9 mouse cellular contexts compared by ENCODE assay signal in the genomic region with DNA sequence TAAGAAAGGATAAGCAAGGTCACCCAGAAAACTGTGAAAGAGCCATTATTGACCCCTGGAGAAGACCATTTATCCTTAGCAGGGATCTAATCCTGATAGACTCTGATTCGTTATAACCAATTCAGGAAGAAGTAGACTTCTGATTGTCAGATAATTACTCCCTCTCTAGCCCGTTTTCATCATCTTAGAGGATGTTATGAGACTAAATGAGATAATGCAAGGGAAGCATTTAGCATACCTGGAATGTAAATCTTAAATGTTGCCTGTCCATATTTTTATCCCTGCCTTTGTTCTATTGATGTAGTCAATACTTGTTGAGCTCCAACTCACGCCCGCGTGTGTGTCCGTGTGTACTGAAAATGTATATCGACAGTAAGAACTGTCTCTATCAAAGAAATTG. TPM values are rescaled to one million over a fixed set of nuclear protein-coding genes. Genes with fewer than 3 reads are reported as not detected.
DNase-seq lines count a peak whose midpoint lies in the region; ATAC-seq and TF ChIP-seq lines count a peak whose summit lies in the region.
"Had no signal": no experiment of that assay in that cellular context is flagged by ENCODE, and none has a peak within 500 bp of the region (broad histone marks: within the 10 kb centered on the region; RNA-seq: fewer than 3 reads in every experiment).

No protein-coding gene starts in this region.

- H3K79me2 ChIP-seq in CH12.LX (replicated peaks; ENCODE audit: control insufficient read depth, extremely low read depth, insufficient read depth, poor library complexity, severe bottlenecking) = no peaks in the 10 kb centered on the region

- peak overlapping the region; percentile 83 for H3K9ac ChIP-seq in CH12.LX (ENCODE audit: insufficient read depth, low read depth)
- H3K9ac ChIP-seq in forebrain, embryonic 12.5 days = peak overlapping the region; percentile 66
- peak overlapping the region; percentile 70 for H3K9ac ChIP-seq in liver, embryonic 13.5 days

- H3K9me3 ChIP-seq in CH12.LX (replicated peaks; ENCODE audit: low read length) = no peaks in the 10 kb centered on the region
- no peaks in the 10 kb centered on the region for H3K9me3 ChIP-seq in forebrain, embryonic 12.5 days
- H3K9me3 ChIP-seq in liver, embryonic 13.5 days (replicated peaks) = no peaks in the 10 kb centered on the region

- peak; percentile 5 to 10 for DNase-seq in frontal cortex, postnatal 36 days (ENCODE audit: low spot score in 2 of 2)
- DNase-seq in frontal cortex, postnatal 10 days (ENCODE audit: low spot score in 2 of 2) = no peak
- no peak for DNase-seq in CH12.LX (ENCODE audit: extremely low read depth)
- no peak for DNase-seq in liver, embryonic 13.5 days
- no peak for DNase-seq in yolk sac, embryonic 10.5 days (ENCODE audit: low spot score)
- no peak for DNase-seq in gastrocnemius, adult 8-10 months (ENCODE audit: low spot score in 2 of 2)
- no peak for DNase-seq in left cerebral cortex, adult 8-10 months (ENCODE audit: low spot score in 2 of 2)

- peak overlapping the region; percentile 100 for H3K4me2 ChIP-seq in CH12.LX (ENCODE audit: insufficient read depth, low read depth, poor library complexity, severe bottlenecking)
- H3K4me2 ChIP-seq in forebrain, embryonic 12.5 days = peak overlapping the region; percentile 66
- H3K4me2 ChIP-seq in liver, embryonic 13.5 days = peak overlapping the region; percentile 79

- 50% methylated on average over 7 of the region's 7 CpGs for WGBS in forebrain, embryonic 12.5 days
- WGBS in liver, embryonic 13.5 days (ENCODE audit: insufficient replicate concordance) = 39% methylated on average over 7 of the region's 7 CpGs

- peaks cover 0 to 11% of the 10 kb centered on the region in 2 experiments; a peak in 2 of 4 replicates for H3K4me1 ChIP-seq in CH12.LX (ENCODE audit: control insufficient read depth in 1 of 2, insufficient read depth in 2 of 2)
- peaks cover 13% of the 10 kb centered on the region for H3K4me1 ChIP-seq in forebrain, embryonic 12.5 days
- H3K4me1 ChIP-seq in liver, embryonic 13.5 days (replicated peaks) = peaks cover 19% of the 10 kb centered on the region

- dilution Hi-C loops in CH12.LX (cut with MboI; ENCODE audit: extremely low pct_ligation_motif_present, extremely low pct_unique_long_range_greater_than_20kb, low sequenced_read_pairs) = no loop called here

- H3K4me3 ChIP-seq in CH12.LX (replicated peaks in 1 of 3; ENCODE audit: low read depth in 2 of 3, low read length in 2 of 3, poor library complexity in 1 of 3) = peak overlapping the region; percentile 63 to 84 (median 69)
- H3K4me3 ChIP-seq in forebrain, embryonic 12.5 days (replicated peaks) = peak overlapping the region; percentile 58
- H3K4me3 ChIP-seq in liver, embryonic 13.5 days (replicated peaks) = peak overlapping the region; percentile 63

- no peak for ATAC-seq in forebrain, embryonic 12.5 days (ENCODE audit: low FRiP score)
- ATAC-seq in liver, embryonic 13.5 days (ENCODE audit: low read depth) = no peak

- no peaks in the 10 kb centered on the region for H3K36me3 ChIP-seq in CH12.LX (replicated peaks in 1 of 2; ENCODE audit: control insufficient read depth in 1 of 2, insufficient read depth in 1 of 2, low read length in 1 of 2)
- no peaks in the 10 kb centered on the region for H3K36me3 ChIP-seq in forebrain, embryonic 12.5 days (replicated peaks)
- no peaks in the 10 kb centered on the region for H3K36me3 ChIP-seq in liver, embryonic 13.5 days

- TF ChIP-seq POLR2A in CH12.LX (IDR thresholded peaks at IDR 0.05; ENCODE audit: low read depth, low read length) = no peak

- TF ChIP-seq EP300 in CH12.LX (IDR thresholded peaks at IDR 0.05; ENCODE audit: low read length) = no peak

- H3K27me3 ChIP-seq in CH12.LX (replicated peaks) = no peaks in the 10 kb centered on the region
- H3K27me3 ChIP-seq in forebrain, embryonic 12.5 days = no peaks in the 10 kb centered on the region
- H3K27me3 ChIP-seq in liver, embryonic 13.5 days = no peaks in the 10 kb centered on the region

- no peak for TF ChIP-seq CTCF in CH12.LX (conservative IDR thresholded peaks at IDR 0.05 in 1 of 2, IDR thresholded peaks at IDR 0.05 in 1 of 2; ENCODE audit: low read depth in 2 of 2, low read length in 2 of 2)

- no peak for TF ChIP-seq RAD21 in CH12.LX (IDR thresholded peaks at IDR 0.05; ENCODE audit: low read depth, low read length)

- in situ Hi-C loops in CH12.LX (cut with MboI; ENCODE audit: low pct_ligation_motif_present, low pct_unique_long_range_greater_than_20kb, low sequenced_read_pairs) = no loop called here

- peak overlapping the region; percentile 60; the same call in 1 of the 2 replicates for H3K27ac ChIP-seq in CH12.LX (ENCODE audit: insufficient read depth, low read depth)
- no peak overlapping the region for H3K27ac ChIP-seq in forebrain, embryonic 12.5 days
- H3K27ac ChIP-seq in liver, embryonic 13.5 days = peak overlapping the region; percentile 53

TF ChIP-seq in CH12.LX, 34 proteins besides CTCF, POLR2A, EP300 and RAD21:
- TF ChIP-seq JUND (conservative IDR thresholded peaks at IDR 0.05; ENCODE audit: low read depth, low read length) = no peak

RNA-seq across cellular contexts. Expression of gene Them4, which starts 0.6 kb away (rescaled TPM):
- total RNA-seq in CH12.LX (2012; rRNA removed) (2.2 and 2.4 TPM in 2 replicates), CH12.LX (2014; rRNA removed) (6.3 and 7.2 TPM in 2 replicates)
- 3.6 and 4.8 TPM in 2 replicates for polyA plus RNA-seq in CH12.LX (2012; ENCODE audit: insufficient read length, low read depth)
- 11.9 and 12.5 TPM in 2 replicates for polyA plus RNA-seq in forebrain, embryonic 12.5 days (2016; fragmentation: Nextera tagmentation; extraction: Ambion mirVana)
- 2.6 and 3.6 TPM in 2 replicates for polyA plus RNA-seq in liver, embryonic 13.5 days (2015; fragmentation: Nextera tagmentation; extraction: Ambion mirVana)
- 1 to 10 TPM; 5.5 to 7.3 (median 6.0) TPM for total RNA-seq in gastrocnemius, adult 8-10 months (2022)
- total RNA-seq in left cerebral cortex, adult 8-10 months (2022) = 10 to 100 TPM; 18.6 to 21.8 (median 20.3) TPM

RNA-seq across cellular contexts. Expression of gene Them5, which starts 31.4 kb away (rescaled TPM):
- total RNA-seq in CH12.LX (2012; rRNA removed) (not detected in 2 replicates), CH12.LX (2014; rRNA removed) (not detected in 2 replicates)
- not detected in 2 replicates for polyA plus RNA-seq in CH12.LX (2012; ENCODE audit: insufficient read length, low read depth)
- polyA plus RNA-seq in forebrain, embryonic 12.5 days (2016; fragmentation: Nextera tagmentation; extraction: Ambion mirVana) = 0.31 and 0.32 TPM in 2 replicates
- polyA plus RNA-seq in liver, embryonic 13.5 days (2015; fragmentation: Nextera tagmentation; extraction: Ambion mirVana) = not detected in 2 replicates
- total RNA-seq in gastrocnemius, adult 8-10 months (2022) = not detected
- total RNA-seq in left cerebral cortex, adult 8-10 months (2022) = not detected
- total RNA-seq: hematopoietic stem cell, adult 5-6 weeks had no signal

RNA-seq across cellular contexts. Expression of gene Gm4778, which starts 46.7 kb away (rescaled TPM):
- not detected in 2 replicates for total RNA-seq in CH12.LX (2012; rRNA removed)
- total RNA-seq in CH12.LX (2014; rRNA removed) = not detected in 2 replicates
- polyA plus RNA-seq in CH12.LX (2012; ENCODE audit: insufficient read length, low read depth) = not detected in 2 replicates
- polyA plus RNA-seq in forebrain, embryonic 12.5 days (2016; fragmentation: Nextera tagmentation; extraction: Ambion mirVana) = not detected in 2 replicates
- polyA plus RNA-seq in liver, embryonic 13.5 days (2015; fragmentation: Nextera tagmentation; extraction: Ambion mirVana) = not detected in 2 replicates
- not detected for total RNA-seq in gastrocnemius, adult 8-10 months (2022)
- not detected for total RNA-seq in left cerebral cortex, adult 8-10 months (2022)
- total RNA-seq: hematopoietic stem cell, adult 5-6 weeks had no signal

RNA-seq across cellular contexts. Expression of gene C2cd4d, which starts 51.7 kb away (rescaled TPM):
- total RNA-seq in CH12.LX (2012; rRNA removed) (not detected in 2 replicates), CH12.LX (2014; rRNA removed) (not detected in 2 replicates)
- not detected in 2 replicates for polyA plus RNA-seq in CH12.LX (2012; ENCODE audit: insufficient read length, low read depth)
- 0.87 and 1.8 TPM in 2 replicates for polyA plus RNA-seq in forebrain, embryonic 12.5 days (2016; fragmentation: Nextera tagmentation; extraction: Ambion mirVana)
- 0.22 TPM in 1 of 2 replicates, not detected in the other for polyA plus RNA-seq in liver, embryonic 13.5 days (2015; fragmentation: Nextera tagmentation; extraction: Ambion mirVana)
- not detected for total RNA-seq in gastrocnemius, adult 8-10 months (2022)
- under 1 TPM in 2 of 4 experiments, not detected in 2; 0.25 to 0.58 TPM for total RNA-seq in left cerebral cortex, adult 8-10 months (2022)
- total RNA-seq: hematopoietic stem cell, adult 5-6 weeks had no signal

Comparison
In these comparisons a context has a peak if more than half of its experiments do, and no peak if none do; other contexts are left out.
1. DNase-seq: peak in frontal cortex, postnatal 36 days (2 of 2); none in frontal cortex, postnatal 10 days (0 of 2), CH12.LX (single experiment), liver, embryonic 13.5 days (single experiment), yolk sac, embryonic 10.5 days (single experiment), gastrocnemius, adult 8-10 months (0 of 2) and left cerebral cortex, adult 8-10 months (0 of 2).
2. Peak in every context shown above with its lines, with median percentiles within 50 percentile points of each other: H3K4me2 ChIP-seq, H3K4me3 ChIP-seq and H3K9ac ChIP-seq.